Mouse (Mus musculus): ENCODE data around the gene Eipr1.
A peak's percentile ranks its signal among the peaks of the same experiment; 100 is the strongest.

Eipr1 gene

DNA sequence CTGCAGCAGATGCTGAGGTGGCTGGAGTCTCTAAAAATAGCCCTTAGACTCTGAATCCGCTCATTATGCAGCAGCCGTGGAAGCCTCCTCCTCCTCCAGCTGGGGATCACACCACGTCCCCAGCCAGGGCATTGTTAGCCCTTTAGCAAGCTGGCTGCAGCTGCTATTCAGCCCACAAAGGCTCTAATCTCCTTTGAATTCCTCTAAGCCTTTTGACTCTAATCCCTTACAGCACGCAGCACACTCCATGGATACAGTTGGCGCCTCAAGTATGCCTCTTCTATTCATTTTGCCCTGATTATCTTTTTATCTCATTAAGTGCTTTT is 65.8 kb downstream of the Eipr1 start:
- no peak for DNase-seq (ENCODE audit: low read depth, low spot score)

DNA sequence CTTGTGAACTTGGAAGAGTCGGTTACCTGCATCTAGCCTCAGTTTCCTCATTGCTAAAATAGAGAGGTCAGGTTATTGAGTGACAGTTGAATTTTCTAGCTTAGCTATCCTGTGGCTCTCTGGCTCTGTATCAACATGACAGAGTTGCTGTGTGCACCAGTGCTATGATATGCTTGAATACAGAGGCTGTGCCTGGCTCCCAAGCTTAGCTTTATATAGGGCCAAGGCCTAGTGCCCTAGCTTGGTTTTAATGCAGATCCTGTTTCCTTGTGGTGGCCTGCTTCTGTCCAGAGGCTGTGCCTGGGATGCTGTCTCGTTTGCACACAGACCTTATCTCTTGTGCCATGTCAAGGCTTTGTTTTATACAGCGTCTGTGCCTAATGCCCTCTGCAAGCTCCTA is 66.3 kb downstream of the Eipr1 start:
- no peak for DNase-seq (ENCODE audit: low read depth, low spot score)

DNA sequence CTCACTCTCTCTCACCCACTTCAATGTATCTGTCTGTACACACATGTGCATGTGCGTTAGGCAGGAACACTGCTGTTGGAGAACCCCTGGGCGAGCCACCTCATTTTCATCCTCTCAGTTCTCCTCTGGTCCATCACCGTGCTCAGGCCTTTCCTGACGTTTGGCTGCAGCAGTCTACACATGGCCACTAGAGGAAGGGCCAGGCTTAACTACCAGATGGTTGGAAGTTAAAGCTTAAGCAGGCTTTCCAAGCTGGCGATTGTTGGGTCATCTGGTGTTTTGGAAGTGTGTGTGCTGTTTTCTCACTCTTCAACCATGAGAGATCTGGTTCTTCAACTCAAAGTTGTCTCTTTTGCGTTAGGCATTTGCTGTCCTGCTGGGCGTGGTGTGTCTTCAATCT is 71.9 kb downstream of the Eipr1 start:
- DNase-seq (ENCODE audit: low read depth, low spot score), result no peak

- DNase-seq (ENCODE audit: low read depth, low spot score), result no peak
Measured at GRCm38 (mm10) chr12:28829502-28829901, 77.9 kb downstream of the Eipr1 start.

DNA sequence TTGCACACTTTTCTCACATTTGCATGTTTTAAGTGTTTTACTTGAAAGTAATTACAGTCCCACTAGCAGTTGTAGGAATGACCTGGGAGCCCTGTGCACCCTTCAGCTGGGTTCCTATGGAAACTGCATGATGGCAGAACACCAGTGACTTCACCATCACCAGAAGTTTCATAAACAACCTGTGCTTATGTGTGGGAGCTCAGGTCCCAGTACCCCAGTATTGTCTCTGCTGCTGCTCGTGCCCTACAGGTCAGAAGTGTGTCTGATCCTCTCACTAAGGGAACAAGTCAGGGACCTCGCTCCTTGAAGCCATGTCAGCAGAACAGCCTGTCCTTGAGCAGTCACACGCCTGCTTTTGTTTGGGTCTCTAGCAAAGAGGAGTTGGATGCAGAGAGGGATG is 78.9 kb downstream of the Eipr1 start:
- DNase-seq (ENCODE audit: low read depth, low spot score), result no peak

GRCm38 (mm10) chr12:28831066-28831733 is 79.6 kb downstream of the Eipr1 start:
- peak; percentile 8 for DNase-seq (ENCODE audit: low read depth, low spot score)

GRCm38 (mm10) chr12:28834266-28834665 is 82.7 kb downstream of the Eipr1 start:
- DNase-seq (ENCODE audit: low read depth, low spot score), result peak; percentile 8

- DNase-seq (ENCODE audit: low read depth, low spot score), result no peak
Measured at GRCm38 (mm10) chr12:28835683-28836082, 84.1 kb downstream of the Eipr1 start.

- DNase-seq (ENCODE audit: low read depth, low spot score), result no peak
Measured at GRCm38 (mm10) chr12:28838268-28838667, 86.7 kb downstream of the Eipr1 start.

- DNase-seq (ENCODE audit: low read depth, low spot score), result no peak
Measured at GRCm38 (mm10) chr12:28838971-28839370, 87.4 kb downstream of the Eipr1 start.

- no peak for DNase-seq (ENCODE audit: low read depth, low spot score)
Measured at GRCm38 (mm10) chr12:28841179-28841698, 89.6 kb downstream of the Eipr1 start.

GRCm38 (mm10) chr12:28845811-28846210 is 94.2 kb downstream of the Eipr1 start:
- DNase-seq (ENCODE audit: low read depth, low spot score), result no peak

DNA sequence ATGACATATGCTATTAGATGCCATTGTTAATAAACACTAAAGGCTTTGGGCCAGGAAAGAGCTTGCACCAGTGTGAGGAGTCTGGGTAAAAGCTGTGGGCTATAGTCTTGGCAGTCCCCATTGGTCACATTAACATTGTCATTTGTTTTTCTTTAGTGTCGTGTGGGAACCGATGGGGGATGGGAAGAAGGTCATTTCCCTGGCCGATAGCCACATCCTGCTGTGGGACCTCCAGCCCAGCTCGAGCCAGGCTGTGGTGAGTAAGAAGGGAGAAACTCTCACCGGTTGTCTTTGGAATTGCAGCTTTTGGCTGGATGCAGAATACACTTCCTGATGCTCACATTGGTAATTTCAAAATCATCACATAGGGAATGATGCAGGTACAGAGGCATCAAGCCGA is 95.8 kb downstream of the Eipr1 start:
- DNase-seq (ENCODE audit: low read depth, low spot score), result no peak

- no peak for DNase-seq (ENCODE audit: low read depth, low spot score)
Measured at GRCm38 (mm10) chr12:28848726-28849612, 97.4 kb downstream of the Eipr1 start.

DNA sequence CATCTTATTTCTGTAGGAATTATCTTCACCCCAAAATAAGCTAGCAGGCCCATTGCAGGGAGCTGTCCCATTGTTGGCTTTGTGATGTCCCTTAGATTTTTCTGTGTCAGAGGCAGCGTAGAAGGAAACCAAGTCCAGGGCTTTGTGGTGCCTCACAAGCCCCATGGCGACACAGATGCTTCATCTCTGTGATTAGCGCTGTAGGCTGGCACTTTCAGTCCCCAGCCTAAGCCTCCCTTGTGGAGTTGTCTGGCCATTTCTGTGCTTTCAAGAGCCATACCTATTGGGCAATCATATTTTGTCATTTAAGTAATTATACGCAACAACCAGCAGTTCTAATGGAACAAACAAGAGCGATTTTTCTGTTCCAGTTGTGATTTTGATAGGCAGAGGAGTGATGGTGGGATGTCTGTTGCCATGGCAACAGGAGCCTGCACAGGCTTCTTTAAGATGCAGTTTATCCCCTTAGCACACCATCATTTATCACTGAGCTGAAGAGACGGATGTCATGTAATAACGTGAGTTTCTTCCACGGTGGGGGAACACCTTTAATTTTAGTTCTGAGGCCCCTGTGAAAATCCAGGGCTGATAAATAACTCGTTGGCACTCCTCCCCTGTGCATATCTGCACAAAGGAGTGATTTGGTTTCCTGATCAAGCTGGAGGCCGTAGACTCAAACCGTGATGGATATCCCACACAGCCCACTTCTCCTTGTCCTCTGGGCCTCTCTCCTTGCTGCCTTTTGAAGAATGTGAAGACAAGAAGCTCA is 108.1 kb downstream of the Eipr1 start:
- DNase-seq (ENCODE audit: low read depth, low spot score), result no peak

- DNase-seq (ENCODE audit: low read depth, low spot score), result no peak
Measured at GRCm38 (mm10) chr12:28860264-28860560, 108.6 kb downstream of the Eipr1 start.

GRCm38 (mm10) chr12:28863260-28863659 is 111.7 kb downstream of the Eipr1 start:
- DNase-seq (ENCODE audit: low read depth, low spot score), result no peak

- DNase-seq (ENCODE audit: low read depth, low spot score), result no peak
Measured at GRCm38 (mm10) chr12:28866121-28866520, 114.5 kb downstream of the Eipr1 start.

DNA sequence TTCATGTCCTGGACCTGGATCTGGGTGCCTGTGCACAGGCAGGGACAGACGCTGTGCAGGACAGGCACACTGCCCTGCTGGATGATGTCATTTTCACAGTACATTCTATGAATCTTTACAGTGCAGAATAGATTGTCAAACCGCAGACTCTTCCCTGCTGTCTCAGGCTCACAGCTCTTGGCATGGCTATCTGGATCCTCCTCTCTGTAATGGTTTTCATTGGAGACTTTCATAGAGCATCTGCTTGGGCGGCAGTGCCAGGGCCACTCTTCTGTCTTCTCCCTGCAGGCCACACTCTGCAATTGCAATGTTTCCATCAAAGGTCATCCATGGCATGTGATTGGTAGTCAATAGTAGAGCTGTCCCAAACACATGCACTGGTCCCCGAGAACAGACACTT is 117.2 kb downstream of the Eipr1 start:
- no peak for DNase-seq (ENCODE audit: low read depth, low spot score)

GRCm38 (mm10) chr12:28872271-28872670 is 120.7 kb downstream of the Eipr1 start:
- no peak for DNase-seq (ENCODE audit: low read depth, low spot score)

DNA sequence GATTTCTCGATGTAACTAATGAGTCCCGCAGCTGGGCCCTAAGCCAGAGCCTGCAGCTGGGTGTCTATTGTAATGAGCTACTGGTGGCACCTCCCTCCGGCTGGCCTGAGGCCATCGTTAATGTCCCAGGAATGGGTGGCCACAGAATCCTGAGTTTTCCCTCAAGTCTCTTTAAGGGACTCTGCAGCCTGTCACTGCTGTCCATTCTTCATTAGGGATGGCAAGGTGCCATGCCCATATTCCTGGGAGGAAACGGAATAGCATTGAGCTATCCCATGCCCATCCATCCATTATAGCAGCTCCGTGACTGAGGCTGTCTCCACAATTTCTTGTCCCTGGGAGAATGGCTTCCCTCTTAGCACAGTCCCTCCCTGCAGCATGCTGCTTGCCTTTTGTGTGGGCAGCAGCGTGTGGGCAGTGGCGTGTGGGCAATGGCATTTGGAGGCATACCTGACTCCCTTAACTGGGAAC is 123.2 kb downstream of the Eipr1 start:
- DNase-seq (ENCODE audit: low read depth, low spot score), result no peak

GRCm38 (mm10) chr12:28875471-28875870 is 123.9 kb downstream of the Eipr1 start:
- DNase-seq (ENCODE audit: low read depth, low spot score), result no peak
